Mouse (Mus musculus): ENCODE data around the gene Olfr1495. TPM values are rescaled to one million over a fixed set of nuclear protein-coding genes. Genes with fewer than 3 reads are reported as not detected.
"Not testable (repeated sequence)": the region's sequence is repeated elsewhere in the genome, so short reads cannot be mapped to it uniquely, and the experiment has no call there.

Olfr1495 gene
- not detected for total RNA-seq (2022)

GRCm38 (mm10) chr19:13764306-13764705, at the start of gene Olfr1495:
TSS of gene Olfr1495 (plus strand) at chr19:13764606.
- DNase-seq (ENCODE audit: low spot score in 2 of 2), result no peak

GRCm38 (mm10) chr19:13722978-13723377, 41.4 kb upstream of the Olfr1495 start, which contains the start of gene Olfr1493-ps1:
TSS of gene Olfr1493-ps1 (plus strand) at chr19:13723278.
- DNase-seq (ENCODE audit: low spot score in 2 of 2), result no peak

- no peak for DNase-seq (ENCODE audit: low spot score in 2 of 2)
These were observed 25.0 kb upstream of the Olfr1495 start, which contains the start of gene Olfr1494 for GRCm38 (mm10) chr19:13739428-13739827. TSS of gene Olfr1494 (plus strand) at chr19:13739728.

- DNase-seq (ENCODE audit: low spot score in 2 of 2), result no peak
These were observed 15.0 kb upstream of the Olfr1495 start for GRCm38 (mm10) chr19:13749366-13749765.

GRCm38 (mm10) chr19:13768565-13769276, 4.3 kb downstream of the Olfr1495 start:
- no peak for DNase-seq (ENCODE audit: low spot score in 2 of 2)

GRCm38 (mm10) chr19:13777578-13777977, 13.2 kb downstream of the Olfr1495 start, which contains the start of gene Olfr1496:
TSS of gene Olfr1496 (plus strand) at chr19:13777878.
- no peak for DNase-seq (ENCODE audit: low spot score in 2 of 2)

GRCm38 (mm10) chr19:13798102-13798501, 33.7 kb downstream of the Olfr1495 start, which contains the start of gene Olfr1497:
TSS of gene Olfr1497 (minus strand) at chr19:13798202.
- no peak for DNase-seq (ENCODE audit: low spot score in 2 of 2)

DNA sequence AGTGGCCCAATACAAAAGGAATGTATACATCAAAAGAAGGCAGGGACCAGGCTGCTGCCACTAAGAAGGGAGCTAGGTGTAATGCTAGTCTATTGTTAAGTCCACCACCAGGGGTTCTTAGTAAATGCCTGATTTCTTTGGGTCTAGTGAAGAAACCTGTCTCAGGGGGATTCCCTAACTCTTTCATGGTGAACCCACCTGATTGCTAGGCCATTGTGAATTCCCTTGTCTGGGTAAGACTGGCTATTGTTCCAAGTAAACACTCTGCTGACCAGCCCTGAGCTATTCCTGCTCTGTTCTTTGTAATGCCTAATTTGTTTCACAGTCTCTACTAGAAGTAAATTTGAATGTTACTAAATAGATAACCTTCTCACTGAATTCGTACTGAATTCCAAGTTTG, 41.1 kb downstream of the Olfr1495 start:
- DNase-seq (ENCODE audit: low spot score in 2 of 2), result not testable (repeated sequence)

DNA sequence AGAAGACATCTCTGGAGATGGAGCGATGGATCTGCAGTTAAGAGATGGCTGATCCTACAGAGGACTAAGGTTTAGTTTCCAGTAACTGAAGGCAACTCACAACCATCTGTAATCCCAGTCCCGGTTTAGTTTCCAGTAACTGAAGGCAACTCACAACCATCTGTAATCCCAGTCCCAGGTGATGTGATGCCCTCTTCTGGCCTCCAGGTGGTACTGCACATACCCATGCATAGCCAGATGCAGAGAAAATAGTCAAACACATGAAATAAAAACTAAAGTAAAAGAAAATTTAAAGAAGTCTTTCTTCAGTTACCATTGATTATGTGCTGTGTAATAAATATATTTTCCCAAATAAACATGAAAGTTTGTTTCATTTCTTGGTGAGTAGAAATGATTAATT, 48.4 kb downstream of the Olfr1495 start:
- no peak for DNase-seq (ENCODE audit: low spot score in 2 of 2)

GRCm38 (mm10) chr19:13818827-13819226, 54.4 kb downstream of the Olfr1495 start:
- DNase-seq (ENCODE audit: low spot score in 2 of 2), result no peak

- DNase-seq (ENCODE audit: low spot score in 2 of 2), result no peak
These were observed 54.9 kb downstream of the Olfr1495 start, which contains the start of gene Olfr1499 for GRCm38 (mm10) chr19:13819347-13819746. TSS of gene Olfr1499 (minus strand) at chr19:13819447.

Other genes with a start within 250 kb of the Olfr1495 start
- not detected for gene Olfr1480, start 236.7 kb upstream of the Olfr1495 start, total RNA-seq (2022)
- not detected for gene Olfr1484, start 181.1 kb upstream of the Olfr1495 start, total RNA-seq (2022)
- gene Olfr1487, start 147.2 kb upstream of the Olfr1495 start, total RNA-seq (2022), result not detected
- gene Olfr1489, start 133.0 kb upstream of the Olfr1495 start, total RNA-seq (2022), result not detected
- gene Olfr1490, start 113.5 kb upstream of the Olfr1495 start, total RNA-seq (2022), result not detected
- not detected for gene Olfr1491, start 67.3 kb upstream of the Olfr1495 start, total RNA-seq (2022)
- not detected for gene Olfr1493-ps1, start 41.3 kb upstream of the Olfr1495 start, total RNA-seq (2022)
- gene Olfr1494, start 24.9 kb upstream of the Olfr1495 start, total RNA-seq (2022), result not detected
- gene Olfr1496, start 13.3 kb downstream of the Olfr1495 start, total RNA-seq (2022), result not detected
- gene Olfr1497, start 33.6 kb downstream of the Olfr1495 start, total RNA-seq (2022), result not detected
- not detected for gene Olfr1499, start 54.8 kb downstream of the Olfr1495 start, total RNA-seq (2022)
- gene Olfr1500, start 65.9 kb downstream of the Olfr1495 start, total RNA-seq (2022), result not detected
- not detected for gene Olfr1501, start 86.1 kb downstream of the Olfr1495 start, total RNA-seq (2022)
- gene Olfr1502, start 97.2 kb downstream of the Olfr1495 start, total RNA-seq (2022), result not detected
- gene Olfr1504, start 133.3 kb downstream of the Olfr1495 start, total RNA-seq (2022), result not detected
- gene Olfr1505, start 148.9 kb downstream of the Olfr1495 start, total RNA-seq (2022), result not detected